ENCODE assay signal across 8 mouse cellular contexts in the genomic region with DNA sequence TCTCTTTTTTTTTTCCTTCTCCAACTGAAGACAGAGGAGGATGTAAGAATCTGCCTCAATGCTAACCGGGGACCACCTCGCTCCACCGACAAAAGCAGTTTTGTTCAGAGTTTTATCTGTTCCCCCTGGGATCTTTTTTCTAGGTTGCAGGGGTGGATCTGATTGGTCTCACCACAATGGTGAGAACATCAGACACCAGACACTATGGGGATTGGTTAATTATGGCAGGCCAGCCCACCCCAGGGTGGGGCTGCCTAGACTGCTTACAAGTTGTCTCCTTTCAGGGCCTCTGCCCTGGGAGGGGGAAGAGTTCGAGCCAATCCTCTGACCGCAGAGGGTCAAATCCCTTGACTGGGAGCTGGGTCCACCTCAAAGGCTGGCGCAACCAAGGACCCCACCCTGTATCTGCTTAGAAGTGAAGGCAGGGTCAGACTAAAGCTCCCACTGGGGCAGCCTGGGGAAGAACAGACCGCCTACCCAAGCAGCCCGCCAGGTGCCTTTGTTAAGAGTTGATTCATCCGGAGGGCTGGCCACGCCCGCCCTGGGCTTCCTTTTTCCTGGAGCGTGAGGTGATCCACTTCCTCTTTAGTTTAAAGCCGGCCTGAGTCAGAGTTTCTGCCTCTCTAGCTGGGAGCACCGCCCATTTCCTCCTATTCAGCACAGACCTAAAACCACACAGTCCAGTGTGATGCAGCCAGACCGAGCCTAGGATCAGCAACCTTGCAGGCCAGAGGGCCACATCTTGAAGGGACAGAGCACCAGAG.
DNase-seq lines count a peak whose midpoint lies in the region; ATAC-seq and TF ChIP-seq lines count a peak whose summit lies in the region.

No protein-coding gene starts in this region.

- H3K27me3 ChIP-seq in heart, adult 2 months (ENCODE audit: control insufficient read depth, insufficient read depth, low read length) = no peaks in the 10 kb centered on the region
- H3K27me3 ChIP-seq in lung, embryonic 15.5 days = no peaks in the 10 kb centered on the region
- H3K27me3 ChIP-seq in neural tube, embryonic 15.5 days (replicated peaks) = no peaks in the 10 kb centered on the region

- peaks cover 4% of the 10 kb centered on the region; the same call in 1 of the 2 replicates for H3K36me3 ChIP-seq in ES-E14 (ENCODE audit: control insufficient read depth, insufficient read depth, low read length, poor library complexity, severe bottlenecking)
- H3K36me3 ChIP-seq in heart, adult 2 months (ENCODE audit: control insufficient read depth, insufficient read depth, low read length) = no peaks in the 10 kb centered on the region
- no peaks in the 10 kb centered on the region for H3K36me3 ChIP-seq in lung, embryonic 15.5 days
- H3K36me3 ChIP-seq in neural tube, embryonic 15.5 days = no peaks in the 10 kb centered on the region

- H3K79me2 ChIP-seq in heart, adult 2 months (replicated peaks; ENCODE audit: control insufficient read depth, insufficient read depth, low read length) = no peaks in the 10 kb centered on the region

- TF ChIP-seq POLR2A in heart, adult 2 months (IDR thresholded peaks at IDR 0.05; ENCODE audit: insufficient read depth, low read depth, low read length) = peak; percentile 89

- DNase-seq in ES-E14 (ENCODE audit: low read depth, low spot score) = peak; percentile 97
- peak; percentile 83 to 93 for DNase-seq in heart, adult 2 months
- DNase-seq in kidney, adult 18-20 months = peak; percentile 76
- peak; percentile 66 to 83 for DNase-seq in urinary bladder, postnatal 36 days (ENCODE audit: low spot score in 2 of 2)
- DNase-seq in frontal cortex, adult 2 months (ENCODE audit: extremely low spot score in 1 of 2, low spot score in 1 of 2) = no peak

- intact Hi-C loops in heart, adult 2 months (cut with DNase I) = loop anchor here (1.0 to 5.0 kb wide), 5 partner anchors 16 to 211 kb away; a partner anchor contains a TSS

- no peaks in the 10 kb centered on the region for H3K9me3 ChIP-seq in ES-E14 (ENCODE audit: control insufficient read depth, insufficient read depth, low read depth, low read length)
- no peaks in the 10 kb centered on the region for H3K9me3 ChIP-seq in lung, embryonic 15.5 days
- no peaks in the 10 kb centered on the region for H3K9me3 ChIP-seq in neural tube, embryonic 15.5 days (replicated peaks)

- peak overlapping the region; percentile 73 to 91 for H3K4me3 ChIP-seq in ES-E14 (ENCODE audit: insufficient read depth in 1 of 2, low read depth in 1 of 2, low read length in 2 of 2, poor library complexity in 1 of 2, severe bottlenecking in 1 of 2)
- H3K4me3 ChIP-seq in heart, adult 2 months = peak overlapping the region; percentile 62
- H3K4me3 ChIP-seq in lung, embryonic 15.5 days = peak overlapping the region; percentile 33
- H3K4me3 ChIP-seq in neural tube, embryonic 15.5 days (replicated peaks) = peak overlapping the region; percentile 24

- H3K4me1 ChIP-seq in ES-E14 (ENCODE audit: control insufficient read depth in 2 of 2, insufficient read depth in 2 of 2, low read length in 2 of 2, poor library complexity in 1 of 2) = peaks cover 10% of the 10 kb centered on the region in 2 experiments
- H3K4me1 ChIP-seq in heart, adult 2 months (ENCODE audit: control insufficient read depth, insufficient read depth, low read length) = peaks cover 16% of the 10 kb centered on the region
- H3K4me1 ChIP-seq in lung, embryonic 15.5 days = peaks cover 44% of the 10 kb centered on the region
- peaks cover 7% of the 10 kb centered on the region; the same call in 1 of the 2 replicates for H3K4me1 ChIP-seq in neural tube, embryonic 15.5 days

- in situ Hi-C loops in ES-E14 (cut with MboI; ENCODE audit: low sequenced_read_pairs in 2 of 2, unreplicated experiment in 2 of 2) = no loop called here

- 34% methylated on average over 15 of the region's 15 CpGs for WGBS in heart, adult 2 months
- WGBS in lung, embryonic 15.5 days = 22% methylated on average over 15 of the region's 15 CpGs
- WGBS in neural tube, embryonic 15.5 days = 23% methylated on average over 15 of the region's 15 CpGs

- H3K9ac ChIP-seq in ES-E14 (ENCODE audit: insufficient read depth, low read depth, low read length, poor library complexity, severe bottlenecking) = peak overlapping the region; percentile 69
- peak overlapping the region; percentile 63 for H3K9ac ChIP-seq in heart, adult 2 months (ENCODE audit: low read depth, low read length)
- H3K9ac ChIP-seq in lung, embryonic 15.5 days = 0 out of 2 replicates have a peak overlapping the region, but pooled peaks have one; percentile 29
- H3K9ac ChIP-seq in neural tube, embryonic 15.5 days (replicated peaks) = no peak overlapping the region

- peak; percentile 75 for ATAC-seq in common myeloid progenitor, adult 5-6 weeks (replicated peaks; ENCODE audit: low read depth, poor library complexity, severe bottlenecking)
- ATAC-seq in lung, embryonic 15.5 days (ENCODE audit: borderline replicate concordance, extremely low read depth, low FRiP score, low TSS enrichment) = peak; percentile 85
- ATAC-seq in neural tube, embryonic 15.5 days (ENCODE audit: low FRiP score) = peak; percentile 46; the same call in 1 of the 2 replicates

- peak overlapping the region; percentile 96 for H3K27ac ChIP-seq in ES-E14 (ENCODE audit: insufficient read depth, low read depth, low read length, poor library complexity, severe bottlenecking)
- peak overlapping the region; percentile 81 for H3K27ac ChIP-seq in heart, adult 2 months
- peak overlapping the region; percentile 94 for H3K27ac ChIP-seq in lung, embryonic 15.5 days
- peak overlapping the region; percentile 68 for H3K27ac ChIP-seq in neural tube, embryonic 15.5 days (replicated peaks)

- TF ChIP-seq EP300 in heart, adult 2 months (IDR thresholded peaks at IDR 0.05; ENCODE audit: insufficient read depth, low read depth, low read length) = peak; percentile 92

- 0 out of 2 replicates have a peak, but pooled peaks have one; percentile 11 for TF ChIP-seq CTCF in heart, adult 2 months (IDR thresholded peaks at IDR 0.05)

- peak overlapping the region; percentile 44 for H3K4me2 ChIP-seq in lung, embryonic 15.5 days
- peak overlapping the region; percentile 38 for H3K4me2 ChIP-seq in neural tube, embryonic 15.5 days

TF ChIP-seq in ES-E14, 5 proteins besides CTCF, POLR2A, EP300 and RAD21:
- TF ChIP-seq ZNF384 (IDR thresholded peaks at IDR 0.05; ENCODE audit: low read depth, low read length) (peak; percentile 64), CHD2 (IDR thresholded peaks at IDR 0.05; ENCODE audit: low read depth, low read length) (no peak)
TF ChIP-seq in ES-E14: peak in this region for 1.

Comparison
In these comparisons a context has a peak if more than half of its experiments do, and no peak if none do; other contexts are left out.
1. DNase-seq: peak in ES-E14 (single experiment), heart, adult 2 months (2 of 2), kidney, adult 18-20 months (single experiment) and urinary bladder, postnatal 36 days (2 of 2); none in frontal cortex, adult 2 months (0 of 2).
2. H3K4me3 ChIP-seq: peak in every context shown above with its lines; median percentile 82 in ES-E14; 62 in heart, adult 2 months; 33 in lung, embryonic 15.5 days; 24 in neural tube, embryonic 15.5 days.
3. Peak in every context shown above with its lines, with median percentiles within 50 percentile points of each other: H3K27ac ChIP-seq and ATAC-seq.